Mouse (Mus musculus) myocyte (in vitro differentiated cells): ENCODE measurements around the gene Grb7. TPM values are rescaled to one million over a fixed set of nuclear protein-coding genes. Genes with fewer than 3 reads are reported as not detected.

Experiments used
- H3K27me3 ChIP-seq: one replicate; pipeline ENCODE4 v1.6.1; 2011; ENCODE audit not compliant: control insufficient read depth, insufficient read depth, insufficient read length
- H3K36me3 ChIP-seq: one replicate; pipeline ENCODE4 v1.6.1; 2011; ENCODE audit not compliant: control insufficient read depth, insufficient read depth
- H3K4me2 ChIP-seq: one replicate; pipeline ENCODE4 v1.6.1; 2011; ENCODE audit warnings: low read depth, control low read depth
- H3K4me3 ChIP-seq: one replicate; pipeline ENCODE4 v1.5.1; 2011; ENCODE audit warnings: mild to moderate bottlenecking, control low read depth, moderate library complexity
- H3K79me2 ChIP-seq: one replicate; pipeline ENCODE4 v1.6.1; 2011; ENCODE audit not compliant: control insufficient read depth, insufficient read depth
- H3ac ChIP-seq: one replicate; pipeline ENCODE4 v1.6.1; 2011; ENCODE audit not compliant: control insufficient read depth, insufficient read length
- CEBPB ChIP-seq: IDR thresholded peaks from 2 replicates; pipeline ENCODE4 v1.6.1; 2011; ENCODE audit warnings: mild to moderate bottlenecking, moderate library complexity; ENCODE audit not compliant: poor library complexity, insufficient read depth, severe bottlenecking
- E2F4 ChIP-seq: IDR thresholded peaks from one replicate; pipeline ENCODE4 v1.6.1; 2011; ENCODE audit warnings: mild to moderate bottlenecking, control low read depth, moderate library complexity; ENCODE audit not compliant: insufficient read depth
- MAX ChIP-seq: IDR thresholded peaks from one replicate; pipeline ENCODE4 v1.6.1; 2011; ENCODE audit warnings: low read depth, mild to moderate bottlenecking, control low read depth
- MYOD1 ChIP-seq, 3 experiments: IDR thresholded peaks; one replicate each; pipeline ENCODE4 v1.6.1; 2011; ENCODE audit warnings: control low read depth in 2 of 3, low read depth in 2 of 3, mild to moderate bottlenecking in 2 of 3, moderate library complexity in 1 of 3; ENCODE audit not compliant: insufficient read length in 2 of 3, control insufficient read depth in 1 of 3
- MYOG ChIP-seq, 3 experiments: IDR thresholded peaks; one replicate each; pipeline ENCODE4 v1.6.1; 2011; ENCODE audit warnings: control low read depth in 2 of 3, low read depth in 2 of 3, mild to moderate bottlenecking in 2 of 3; ENCODE audit not compliant: insufficient read length in 2 of 3, control insufficient read depth in 1 of 3, insufficient read depth in 1 of 3
- POLR2A ChIP-seq: IDR thresholded peaks from one replicate; pipeline ENCODE4 v1.6.1; 2011; ENCODE audit warnings: low read depth, mild to moderate bottlenecking, control low read depth, moderate library complexity; ENCODE audit not compliant: insufficient read length
- POLR2AphosphoS2 ChIP-seq: IDR thresholded peaks from one replicate; pipeline ENCODE4 v1.6.1; 2011; ENCODE audit warnings: low read depth, control low read depth; ENCODE audit not compliant: insufficient read length
- REST ChIP-seq: IDR thresholded peaks from one replicate; pipeline ENCODE4 v1.6.1; 2011; ENCODE audit warnings: mild to moderate bottlenecking, control low read depth, moderate library complexity; ENCODE audit not compliant: insufficient read depth, insufficient read length
- SRF ChIP-seq: IDR thresholded peaks from one replicate; pipeline ENCODE4 v1.6.1; 2011; ENCODE audit warnings: low read depth; ENCODE audit not compliant: control insufficient read depth, insufficient read length
- TCF12 ChIP-seq: IDR thresholded peaks from one replicate; pipeline ENCODE4 v1.6.1; 2011; ENCODE audit warnings: mild to moderate bottlenecking, control low read depth; ENCODE audit not compliant: poor library complexity, insufficient read depth, severe bottlenecking
- TCF3 ChIP-seq: IDR thresholded peaks from one replicate; pipeline ENCODE4 v1.6.1; 2011; ENCODE audit warnings: low read depth, control low read depth; ENCODE audit not compliant: insufficient read length
- USF1 ChIP-seq: IDR thresholded peaks from one replicate; pipeline ENCODE4 v1.6.1; 2011; ENCODE audit warnings: low read depth, mild to moderate bottlenecking, control low read depth, moderate library complexity
- polyA plus RNA-seq: library from polyadenylated mRNA; unstranded; fragments of >200 nt; fragmentation: generic; extraction: Trizol; gene quantifications from one replicate; pipeline ENCODE4 v1.2.1, GENCODE M21; 2012; ENCODE audit warnings: missing spikeins

Gene Grb7
- polyA plus RNA-seq, 1 experiment, result not detected

- TF ChIP-seq USF1 (no peak), MYOD1 (IDR thresholded peaks at IDR 0.05; ENCODE audit: control insufficient read depth in 1 of 3, insufficient read length in 2 of 3, low read depth in 2 of 3) (no peak), MYOG (IDR thresholded peaks at IDR 0.05; ENCODE audit: control insufficient read depth in 1 of 3, insufficient read depth in 1 of 3, insufficient read length in 2 of 3, low read depth in 2 of 3) (no peak), MAX (no peak), TCF3 (no peak)
- H3K27me3 ChIP-seq, result peaks cover 68% of the 10 kb centered on the region
- H3K36me3 ChIP-seq, result no peaks in the 10 kb centered on the region
- H3ac ChIP-seq, result no peak overlapping the region
- H3K79me2 ChIP-seq, result no peaks in the 10 kb centered on the region
- no peak overlapping the region for H3K4me3 ChIP-seq
- H3K4me2 ChIP-seq, result no peak overlapping the region
Observed at GRCm38 (mm10) chr11:98470795-98471194, 24.6 kb downstream of the Grb7 start.

DNA sequence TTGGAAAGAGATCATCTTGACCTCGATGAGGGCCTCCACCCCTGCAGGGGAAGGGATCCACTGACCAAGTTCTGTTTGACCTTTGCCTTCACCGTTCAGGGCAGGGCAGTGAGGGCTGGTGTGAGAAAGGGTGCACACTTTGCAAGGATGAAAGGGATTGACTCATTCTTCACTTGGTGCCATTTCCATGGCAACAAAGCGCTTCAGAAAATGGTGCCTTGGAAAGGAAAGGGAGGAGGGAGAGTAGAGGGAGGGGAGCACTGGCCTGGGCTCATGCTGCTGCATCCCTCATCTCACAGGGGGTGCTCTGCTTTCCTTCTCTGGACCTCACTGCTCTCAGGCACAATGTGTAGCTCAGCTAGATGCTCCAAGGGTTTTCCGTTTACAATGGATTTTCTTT lies 26.5 kb downstream of the Grb7 start:
- no peaks in the 10 kb centered on the region for H3K36me3 ChIP-seq
- H3K4me2 ChIP-seq, result no peak overlapping the region
- no peaks in the 10 kb centered on the region for H3K79me2 ChIP-seq
- TF ChIP-seq MYOD1 (IDR thresholded peaks at IDR 0.05; ENCODE audit: control insufficient read depth in 1 of 3, insufficient read length in 2 of 3, low read depth in 2 of 3), result no peak
- no peak for TF ChIP-seq MYOG (IDR thresholded peaks at IDR 0.05; ENCODE audit: control insufficient read depth in 1 of 3, insufficient read depth in 1 of 3, insufficient read length in 2 of 3, low read depth in 2 of 3)
- H3ac ChIP-seq, result no peak overlapping the region
- peaks cover 57% of the 10 kb centered on the region for H3K27me3 ChIP-seq
- H3K4me3 ChIP-seq, result no peak overlapping the region

DNA sequence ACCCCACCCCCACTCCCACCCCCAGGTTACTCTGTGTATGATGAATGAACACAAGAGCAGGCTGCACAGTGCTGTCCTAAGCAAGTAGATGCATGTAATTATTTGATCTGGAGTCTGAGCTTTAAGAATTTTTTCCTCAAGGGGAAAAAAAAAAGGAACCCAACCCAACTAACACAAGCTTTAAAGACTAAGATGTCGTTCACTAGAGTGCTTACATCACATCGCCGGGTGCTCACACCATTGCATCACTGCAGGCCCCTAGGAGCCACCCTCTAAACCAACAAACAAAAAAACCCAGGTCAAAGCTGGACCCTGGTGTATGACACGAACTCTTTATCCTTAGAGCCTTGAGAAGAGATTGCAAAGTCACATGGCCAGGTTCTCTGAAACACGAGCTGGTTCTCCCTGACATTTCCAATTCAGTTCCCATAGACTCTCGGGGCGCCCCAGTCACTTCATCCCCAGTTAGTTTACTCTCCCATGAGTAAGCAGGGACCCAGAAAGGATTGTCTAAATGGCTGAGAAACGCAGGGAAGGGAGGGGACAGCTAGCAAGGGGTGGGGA lies 27.8 kb downstream of the Grb7 start:
- Histone ChIP-seq H3K4me3 (no peak overlapping the region), H3K4me2 (no peak overlapping the region), H3ac (no peak overlapping the region), H3K27me3 (peaks cover 65% of the 10 kb centered on the region), H3K36me3 (no peaks in the 10 kb centered on the region), H3K79me2 (no peaks in the 10 kb centered on the region)
- TF ChIP-seq MYOG (IDR thresholded peaks at IDR 0.05; ENCODE audit: control insufficient read depth in 1 of 3, insufficient read depth in 1 of 3, insufficient read length in 2 of 3, low read depth in 2 of 3) (no peak), E2F4 (no peak), REST (no peak), SRF (no peak), CEBPB (no peak), POLR2A (no peak), USF1 (no peak), MYOD1 (IDR thresholded peaks at IDR 0.05; ENCODE audit: control insufficient read depth in 1 of 3, insufficient read length in 2 of 3, low read depth in 2 of 3) (no peak), POLR2AphosphoS2 (no peak), TCF12 (no peak), MAX (no peak), TCF3 (no peak)

- Histone ChIP-seq H3K4me2 (no peak overlapping the region), H3K27me3 (peaks cover 68% of the 10 kb centered on the region), H3K4me3 (no peak overlapping the region), H3ac (no peak overlapping the region), H3K79me2 (no peaks in the 10 kb centered on the region), H3K36me3 (no peaks in the 10 kb centered on the region)
- no peak for TF ChIP-seq POLR2A
- TF ChIP-seq MYOG (IDR thresholded peaks at IDR 0.05; ENCODE audit: control insufficient read depth in 1 of 3, insufficient read depth in 1 of 3, insufficient read length in 2 of 3, low read depth in 2 of 3), result no peak
- TF ChIP-seq MYOD1 (IDR thresholded peaks at IDR 0.05; ENCODE audit: control insufficient read depth in 1 of 3, insufficient read length in 2 of 3, low read depth in 2 of 3), result no peak
- TF ChIP-seq REST, result no peak
- TF ChIP-seq E2F4, result no peak
- TF ChIP-seq POLR2AphosphoS2, result no peak
- TF ChIP-seq TCF3, result no peak
- no peak for TF ChIP-seq MAX
- no peak for TF ChIP-seq SRF
- TF ChIP-seq CEBPB, result no peak
- no peak for TF ChIP-seq USF1
- no peak for TF ChIP-seq TCF12
Observed at GRCm38 (mm10) chr11:98474967-98475366, 28.8 kb downstream of the Grb7 start.

GRCm38 (mm10) chr11:98475630-98476433 lies 29.6 kb downstream of the Grb7 start:
- H3K27me3 ChIP-seq, result peaks cover 68% of the 10 kb centered on the region

More at GRCm38 (mm10) chr11:98475630-98476433, 29.6 kb downstream of the Grb7 start:
- no peak for TF ChIP-seq MYOG (IDR thresholded peaks at IDR 0.05; ENCODE audit: control insufficient read depth in 1 of 3, insufficient read depth in 1 of 3, insufficient read length in 2 of 3, low read depth in 2 of 3)
- TF ChIP-seq TCF3, result no peak
- no peak for TF ChIP-seq USF1
- no peak for TF ChIP-seq E2F4
- TF ChIP-seq TCF12, result no peak
- TF ChIP-seq MYOD1 (IDR thresholded peaks at IDR 0.05; ENCODE audit: control insufficient read depth in 1 of 3, insufficient read length in 2 of 3, low read depth in 2 of 3), result no peak
- no peak for TF ChIP-seq POLR2A
- TF ChIP-seq CEBPB, result no peak
- TF ChIP-seq POLR2AphosphoS2, result no peak
- TF ChIP-seq REST, result no peak
- TF ChIP-seq SRF, result no peak
- no peak for TF ChIP-seq MAX
- Histone ChIP-seq H3K79me2 (no peaks in the 10 kb centered on the region), H3ac (no peak overlapping the region), H3K4me2 (no peak overlapping the region), H3K36me3 (no peaks in the 10 kb centered on the region), H3K4me3 (no peak overlapping the region)
